Mouse (Mus musculus) forebrain, embryonic 12.5 days (tissue): ENCODE data around the gene Gm47289. TPM values are rescaled to one million over a fixed set of nuclear protein-coding genes. Genes with fewer than 3 reads are reported as not detected.
A peak's percentile ranks its signal among the peaks of the same experiment; 100 is the strongest.

Source experiments
- ATAC-seq: fragments of 200-750 bp; cut with Nextera tagmentation; 2 replicates; pipeline ENCODE4 v1.8.0; 2017; ENCODE audit warnings: moderate TSS enrichment; ENCODE audit not compliant: low FRiP score
- H3K27ac ChIP-seq: fragments of 300-500 bp; sonication (generic); 2 replicates; pipeline ENCODE4 v1.5.1; 2016; ENCODE audit warnings: mild to moderate bottlenecking
- H3K27me3 ChIP-seq: fragments of 300-500 bp; sonication (generic); 2 replicates; pipeline ENCODE4 v1.6.1; 2016; ENCODE audit warnings: mild to moderate bottlenecking
- H3K36me3 ChIP-seq: fragments of 300-500 bp; sonication (generic); replicated peaks from 2 replicates; pipeline ENCODE4 v1.6.1; 2016; ENCODE audit warnings: mild to moderate bottlenecking
- H3K4me1 ChIP-seq: fragments of 300-500 bp; sonication (generic); 2 replicates; pipeline ENCODE4 v1.6.1; 2016
- H3K4me2 ChIP-seq: fragments of 300-500 bp; sonication (generic); 2 replicates; pipeline ENCODE4 v1.6.1; 2016; ENCODE audit warnings: mild to moderate bottlenecking, moderate library complexity
- H3K4me3 ChIP-seq: fragments of 300-500 bp; sonication (generic); replicated peaks from 2 replicates; pipeline ENCODE4 v1.5.1; 2016; ENCODE audit warnings: mild to moderate bottlenecking
- H3K9ac ChIP-seq: fragments of 300-500 bp; sonication (generic); 2 replicates; pipeline ENCODE4 v1.6.1; 2016; ENCODE audit warnings: mild to moderate bottlenecking
- H3K9me3 ChIP-seq: fragments of 300-500 bp; sonication (generic); 2 replicates; pipeline ENCODE4 v1.6.1; 2016
- WGBS: fragments of 180-500 bp; shearing (Covaris S2); methylation state at CpG from one replicate; pipeline ENCODE4 v1.1.7; 2016; 5-methylcytosine and 5-hydroxymethylcytosine counted together
- polyA plus RNA-seq: library from polyadenylated mRNA; unstranded; fragments of >200 nt; fragmentation: Nextera tagmentation; extraction: Ambion mirVana; gene quantifications from 2 replicates; pipeline ENCODE4 v1.2.1, GENCODE M21; 2016

Gm47289 gene
- polyA plus RNA-seq, 1 experiment from 2014 or later: not detected

GRCm38 (mm10) chr9:119144696-119145095, 14.3 kb upstream of the Gm47289 start:
- no peak overlapping the region for H3K4me2 ChIP-seq
- H3K27ac ChIP-seq: no peak overlapping the region
- 93% methylated on average over 8 of the region's 8 CpGs for WGBS
- no peaks in the 10 kb centered on the region for H3K4me1 ChIP-seq
- no peak for ATAC-seq
- H3K4me3 ChIP-seq: no peak overlapping the region
- H3K27me3 ChIP-seq: no peaks in the 10 kb centered on the region
- no peak overlapping the region for H3K9ac ChIP-seq
- no peaks in the 10 kb centered on the region for H3K9me3 ChIP-seq
- no peaks in the 10 kb centered on the region for H3K36me3 ChIP-seq

GRCm38 (mm10) chr9:119145137-119145536, 13.8 kb upstream of the Gm47289 start:
- H3K4me1 ChIP-seq: no peaks in the 10 kb centered on the region
- H3K27me3 ChIP-seq: no peaks in the 10 kb centered on the region
- H3K9ac ChIP-seq: no peak overlapping the region
- H3K36me3 ChIP-seq: no peaks in the 10 kb centered on the region
- no peak for ATAC-seq
- H3K4me3 ChIP-seq: no peak overlapping the region
- H3K27ac ChIP-seq: no peak overlapping the region
- no peaks in the 10 kb centered on the region for H3K9me3 ChIP-seq
- H3K4me2 ChIP-seq: no peak overlapping the region
- 53% methylated on average over 10 of the region's 10 CpGs for WGBS

DNA sequence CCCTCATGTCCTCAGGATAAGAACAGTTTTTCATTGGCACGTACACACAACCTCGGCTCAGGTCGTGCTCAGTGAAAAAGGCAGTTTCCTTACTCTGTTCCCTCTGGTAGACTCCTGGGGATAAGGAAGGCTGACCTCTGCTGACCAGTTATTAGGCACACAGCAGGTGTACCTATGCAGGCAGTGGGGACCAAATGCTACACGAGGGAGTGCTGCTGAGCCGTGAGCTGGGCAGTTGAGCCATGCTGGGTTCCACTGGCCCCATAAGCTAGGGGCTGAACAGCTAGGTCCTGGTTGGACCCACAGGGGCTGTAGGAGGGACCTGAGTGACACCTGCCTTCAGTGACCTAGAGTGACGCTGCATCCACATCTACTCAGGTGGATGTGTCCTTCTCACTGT, 13.3 kb upstream of the Gm47289 start:
- WGBS: 63% methylated on average over 6 of the region's 6 CpGs
- Histone ChIP-seq H3K36me3 (no peaks in the 10 kb centered on the region), H3K4me1 (no peaks in the 10 kb centered on the region), H3K9ac (no peak overlapping the region), H3K4me3 (no peak overlapping the region), H3K27me3 (no peaks in the 10 kb centered on the region), H3K27ac (no peak overlapping the region), H3K4me2 (no peak overlapping the region), H3K9me3 (no peaks in the 10 kb centered on the region)
- no peak for ATAC-seq

- H3K4me2 ChIP-seq: no peak overlapping the region
- no peak for ATAC-seq
- H3K4me3 ChIP-seq: no peak overlapping the region
- no peaks in the 10 kb centered on the region for H3K9me3 ChIP-seq
- H3K4me1 ChIP-seq: no peaks in the 10 kb centered on the region
- no peak overlapping the region for H3K9ac ChIP-seq
- WGBS: 84% methylated on average over 13 of the region's 13 CpGs
- no peak overlapping the region for H3K27ac ChIP-seq
- H3K27me3 ChIP-seq: no peaks in the 10 kb centered on the region
- H3K36me3 ChIP-seq: no peaks in the 10 kb centered on the region
These were observed 12.7 kb upstream of the Gm47289 start for GRCm38 (mm10) chr9:119146098-119146770.

GRCm38 (mm10) chr9:119149601-119150000, 9.4 kb upstream of the Gm47289 start:
- no peaks in the 10 kb centered on the region for H3K4me1 ChIP-seq
- no peak for ATAC-seq
- no peak overlapping the region for H3K9ac ChIP-seq
- H3K9me3 ChIP-seq: no peaks in the 10 kb centered on the region
- no peak overlapping the region for H3K27ac ChIP-seq
- H3K36me3 ChIP-seq: no peaks in the 10 kb centered on the region
- 34% methylated on average over 5 of the region's 5 CpGs for WGBS
- H3K4me2 ChIP-seq: no peak overlapping the region
- H3K4me3 ChIP-seq: no peak overlapping the region
- 0 out of 2 replicates have a peak, but pooled peaks cover 5% of the 10 kb centered on the region for H3K27me3 ChIP-seq

- H3K27me3 ChIP-seq: peaks cover 21% of the 10 kb centered on the region
- no peaks in the 10 kb centered on the region for H3K9me3 ChIP-seq
- peaks cover 5% of the 10 kb centered on the region; the same call in 1 of the 2 replicates for H3K4me1 ChIP-seq
- no peak overlapping the region for H3K4me3 ChIP-seq
- WGBS: 55% methylated on average over 2 of the region's 2 CpGs
- no peak overlapping the region for H3K27ac ChIP-seq
- no peak overlapping the region for H3K4me2 ChIP-seq
- no peak overlapping the region for H3K9ac ChIP-seq
- no peak for ATAC-seq
- H3K36me3 ChIP-seq: no peaks in the 10 kb centered on the region
These were observed 7.2 kb upstream of the Gm47289 start for GRCm38 (mm10) chr9:119151751-119152150.

DNA sequence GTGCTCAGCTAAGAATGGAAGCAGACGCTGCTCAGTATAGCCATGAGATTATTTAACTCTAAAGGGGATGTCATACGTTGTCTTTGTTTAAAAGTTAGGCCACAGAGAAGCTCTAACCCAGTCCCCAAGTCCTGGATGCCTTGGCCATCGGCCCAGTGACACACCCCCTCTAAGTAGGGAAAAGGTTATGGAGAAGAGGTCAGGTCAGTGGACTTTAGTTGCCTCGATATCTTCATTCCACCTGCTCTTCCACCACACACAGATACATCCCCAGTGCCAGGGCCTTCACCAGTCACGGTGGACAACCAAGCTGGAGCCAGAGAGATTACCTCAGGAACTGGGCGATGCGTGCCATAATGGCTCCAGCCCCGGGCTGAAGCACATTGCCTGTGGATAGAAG, 3.5 kb upstream of the Gm47289 start:
- WGBS: 88% methylated on average over 8 of the region's 8 CpGs
- Histone ChIP-seq H3K27me3 (peaks cover 29% of the 10 kb centered on the region), H3K4me2 (no peak overlapping the region), H3K27ac (no peak overlapping the region), H3K36me3 (no peaks in the 10 kb centered on the region), H3K4me3 (no peak overlapping the region), H3K9me3 (no peaks in the 10 kb centered on the region), H3K9ac (no peak overlapping the region), H3K4me1 (peaks cover 5% of the 10 kb centered on the region; the same call in 1 of the 2 replicates)
- ATAC-seq: no peak

- Histone ChIP-seq H3K9me3 (no peaks in the 10 kb centered on the region), H3K4me3 (peak overlapping the region; percentile 56; the same call in 1 of the 2 replicates), H3K4me2 (no peak overlapping the region), H3K27me3 (peaks cover 29% of the 10 kb centered on the region), H3K36me3 (no peaks in the 10 kb centered on the region), H3K27ac (no peak overlapping the region), H3K4me1 (peaks cover 5% of the 10 kb centered on the region; the same call in 1 of the 2 replicates), H3K9ac (no peak overlapping the region)
- no peak for ATAC-seq
- 63% methylated on average over 7 of the region's 7 CpGs for WGBS
These were observed 3.1 kb upstream of the Gm47289 start for GRCm38 (mm10) chr9:119155826-119156225.

GRCm38 (mm10) chr9:119156278-119157201, 2.4 kb upstream of the Gm47289 start, which contains the start of gene Acaa1b:
Gene Acaa1b (minus strand): TSS chr9:119157093.
- no peak within 1 kb of the TSS for H3K27ac ChIP-seq
- peak within 1 kb of the TSS; percentile 45; the same call in 1 of the 2 replicates for H3K9ac ChIP-seq
- H3K4me1 ChIP-seq: peaks cover 5% of the 10 kb centered on the region; the same call in 1 of the 2 replicates
- no peaks in the 10 kb centered on the region for H3K9me3 ChIP-seq
- peaks cover 29% of the 10 kb centered on the region for H3K27me3 ChIP-seq
- H3K36me3 ChIP-seq: no peaks in the 10 kb centered on the region
- ATAC-seq: peak; percentile 92
- WGBS: under 1% methylated on average over 63 of the region's 65 CpGs
- peak within 1 kb of the TSS; percentile 56 for H3K4me3 ChIP-seq
- H3K4me2 ChIP-seq: peak within 1 kb of the TSS; percentile 71

DNA sequence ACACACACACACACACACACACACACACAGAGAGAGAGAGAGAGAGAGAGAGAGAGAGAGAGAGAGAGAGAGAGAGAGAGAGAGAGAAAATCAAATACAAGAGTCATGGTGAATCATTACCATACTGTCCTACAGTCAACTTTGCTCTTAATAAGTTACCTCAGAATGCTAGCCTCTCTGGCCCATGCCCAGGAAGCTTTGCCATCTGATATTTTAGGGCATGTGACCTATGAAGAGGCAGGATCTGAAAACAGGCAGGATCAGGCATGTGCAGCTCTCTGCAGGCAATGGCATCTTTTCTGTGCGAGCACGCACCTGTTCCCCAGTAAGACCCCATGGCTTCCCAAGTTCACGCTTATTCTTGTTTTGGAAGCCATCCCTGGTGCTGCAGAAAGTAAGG, 1.7 kb downstream of the Gm47289 start:
- H3K36me3 ChIP-seq: no peaks in the 10 kb centered on the region
- H3K9me3 ChIP-seq: no peaks in the 10 kb centered on the region
- peaks cover 5% of the 10 kb centered on the region; the same call in 1 of the 2 replicates for H3K4me1 ChIP-seq
- H3K27ac ChIP-seq: no peak overlapping the region
- no peak overlapping the region for H3K4me2 ChIP-seq
- no peak for ATAC-seq
- H3K9ac ChIP-seq: no peak overlapping the region
- WGBS: 90% methylated on average over 3 of the region's 3 CpGs
- no peak overlapping the region for H3K4me3 ChIP-seq
- H3K27me3 ChIP-seq: peaks cover 14% of the 10 kb centered on the region

DNA sequence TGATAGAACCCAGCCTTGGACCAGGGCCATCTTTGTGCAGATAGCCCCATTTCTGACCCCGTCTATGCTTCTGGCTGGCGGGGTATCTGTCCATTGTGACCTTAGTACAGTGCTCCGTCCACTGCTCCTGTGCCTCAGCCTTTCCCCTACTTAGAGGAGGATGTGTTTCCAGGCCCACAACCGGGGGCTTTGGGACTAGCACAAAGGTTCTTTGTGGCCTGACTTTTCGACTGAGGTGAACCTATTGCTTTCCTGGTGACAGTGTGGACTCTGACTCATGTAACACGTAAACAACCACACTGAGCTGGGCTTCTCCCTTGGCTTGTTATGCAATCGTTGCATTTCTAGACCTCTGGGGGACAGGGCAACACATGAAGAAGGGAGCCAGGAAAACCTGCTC, 5.8 kb downstream of the Gm47289 start:
- H3K36me3 ChIP-seq: no peaks in the 10 kb centered on the region
- H3K9ac ChIP-seq: no peak overlapping the region
- H3K4me1 ChIP-seq: no peaks in the 10 kb centered on the region
- WGBS: 93% methylated on average over 7 of the region's 7 CpGs
- no peaks in the 10 kb centered on the region for H3K27me3 ChIP-seq
- ATAC-seq: no peak
- no peak overlapping the region for H3K27ac ChIP-seq
- no peak overlapping the region for H3K4me2 ChIP-seq
- H3K4me3 ChIP-seq: no peak overlapping the region
- H3K9me3 ChIP-seq: no peaks in the 10 kb centered on the region

DNA sequence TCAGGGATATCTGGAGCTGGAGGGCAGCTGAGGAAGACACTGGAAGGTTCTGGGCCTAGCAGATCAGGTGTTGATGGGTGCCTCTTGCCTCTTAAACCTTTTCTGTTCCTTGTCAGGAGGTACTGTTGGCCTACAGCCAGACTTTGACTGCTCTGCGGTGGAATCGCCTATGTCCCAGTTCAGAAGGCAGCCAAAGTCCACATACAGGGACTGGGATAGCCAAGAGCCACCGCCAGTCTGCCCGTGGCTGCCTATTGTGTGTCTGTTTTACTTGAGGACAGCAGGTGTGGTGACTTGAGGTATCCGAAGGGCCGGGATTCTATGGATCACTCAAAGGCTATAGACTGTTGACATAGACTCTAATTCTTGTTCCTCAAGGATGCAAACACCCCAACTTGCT, 6.6 kb downstream of the Gm47289 start:
- H3K27me3 ChIP-seq: no peaks in the 10 kb centered on the region
- no peaks in the 10 kb centered on the region for H3K4me1 ChIP-seq
- no peak for ATAC-seq
- H3K9ac ChIP-seq: no peak overlapping the region
- 93% methylated on average over 6 of the region's 6 CpGs for WGBS
- no peak overlapping the region for H3K4me3 ChIP-seq
- H3K36me3 ChIP-seq: no peaks in the 10 kb centered on the region
- H3K27ac ChIP-seq: no peak overlapping the region
- H3K9me3 ChIP-seq: no peaks in the 10 kb centered on the region
- H3K4me2 ChIP-seq: no peak overlapping the region
